Mouse (Mus musculus) layer of hippocampus, postnatal 25 days (tissue): ENCODE results near the gene Ccnjl. TPM values are rescaled to one million over a fixed set of nuclear protein-coding genes. Genes with fewer than 3 reads are reported as not detected.
A peak's percentile ranks its signal among the peaks of the same experiment; 100 is the strongest.

Source experiments
- DNase-seq, 2 experiments: peaks; one replicate each; pipeline ENCODE4 v3.0.0; 2022; ENCODE audit warnings: mixed read lengths in 2 of 2, low spot score in 1 of 2; ENCODE audit errors: extremely low spot score in 1 of 2
- total RNA-seq, 2 experiments: library from RNA; stranded (reverse); gene quantifications; 2 replicates each; pipeline ENCODE4 v1.2.3; 2021

Ccnjl gene
- total RNA-seq, 2 experiments from 2014 or later = 9.3 to 13.1 TPM

GRCm38 (mm10) chr11:43565852-43566251 lies 37.3 kb downstream of the Ccnjl start:
- no peak for DNase-seq

DNA sequence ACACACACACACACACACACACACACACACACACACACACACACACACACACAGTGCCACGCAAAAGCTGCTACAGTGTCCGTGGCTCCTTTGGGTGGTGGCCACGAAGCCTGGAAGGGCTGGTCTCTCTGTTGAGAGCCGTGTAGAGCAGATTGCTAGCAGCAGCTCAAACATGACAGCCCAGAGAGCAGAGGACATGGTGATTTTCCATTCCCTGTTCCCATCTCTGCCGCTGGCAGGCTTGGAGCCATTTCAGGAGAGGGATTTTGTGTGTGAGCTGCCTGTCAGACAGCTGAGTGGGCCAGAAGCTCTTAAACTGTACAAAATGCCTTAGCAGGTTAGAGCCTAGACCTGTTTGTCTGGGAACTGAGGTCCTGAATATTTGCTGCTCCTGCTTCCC lies 38.1 kb downstream of the Ccnjl start:
- no peak for DNase-seq

DNA sequence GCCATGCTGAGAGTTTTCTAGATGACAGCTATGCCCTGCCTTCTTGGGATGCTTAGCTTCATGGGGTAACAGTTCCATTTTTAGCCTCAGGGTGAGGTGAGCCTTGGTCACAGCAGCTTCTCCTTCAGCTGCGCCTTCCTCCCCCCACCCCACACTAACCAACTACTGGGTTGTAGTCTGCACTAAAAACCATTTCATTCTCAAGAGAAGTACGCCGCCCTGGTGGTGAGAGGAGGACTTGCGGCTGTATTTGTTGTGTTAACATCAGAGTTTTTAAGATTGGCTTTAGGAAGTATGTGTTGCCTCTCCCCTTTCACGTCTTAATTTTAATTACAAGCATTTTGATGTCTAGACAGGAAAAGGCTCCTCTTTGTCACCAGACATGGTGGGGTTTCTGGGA lies 39.7 kb downstream of the Ccnjl start:
- peak in 1 of 2 experiments; percentile 58 for DNase-seq

GRCm38 (mm10) chr11:43569188-43569587 lies 40.6 kb downstream of the Ccnjl start:
- DNase-seq = no peak

DNA sequence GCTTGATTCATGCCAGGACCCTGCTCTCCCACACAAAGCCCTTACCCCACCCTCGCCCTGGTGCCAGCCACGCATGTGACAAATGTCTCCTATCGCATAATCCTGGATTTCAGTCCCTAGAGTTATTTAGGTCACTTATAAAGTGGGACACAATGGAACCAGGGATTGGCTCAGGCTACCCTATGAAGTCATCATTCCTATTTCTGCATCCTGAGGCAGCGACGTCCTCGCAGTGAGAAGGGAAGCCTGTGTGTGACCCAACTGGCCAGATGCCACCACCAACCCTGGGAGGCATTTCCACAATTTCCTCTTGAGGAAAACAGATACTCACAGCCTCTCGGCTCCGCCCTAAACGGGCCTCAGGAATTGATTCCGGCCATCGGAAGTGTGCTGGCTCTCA lies 41.0 kb downstream of the Ccnjl start:
- DNase-seq = no peak

GRCm38 (mm10) chr11:43575061-43575375 lies 46.4 kb downstream of the Ccnjl start:
- no peak for DNase-seq

DNA sequence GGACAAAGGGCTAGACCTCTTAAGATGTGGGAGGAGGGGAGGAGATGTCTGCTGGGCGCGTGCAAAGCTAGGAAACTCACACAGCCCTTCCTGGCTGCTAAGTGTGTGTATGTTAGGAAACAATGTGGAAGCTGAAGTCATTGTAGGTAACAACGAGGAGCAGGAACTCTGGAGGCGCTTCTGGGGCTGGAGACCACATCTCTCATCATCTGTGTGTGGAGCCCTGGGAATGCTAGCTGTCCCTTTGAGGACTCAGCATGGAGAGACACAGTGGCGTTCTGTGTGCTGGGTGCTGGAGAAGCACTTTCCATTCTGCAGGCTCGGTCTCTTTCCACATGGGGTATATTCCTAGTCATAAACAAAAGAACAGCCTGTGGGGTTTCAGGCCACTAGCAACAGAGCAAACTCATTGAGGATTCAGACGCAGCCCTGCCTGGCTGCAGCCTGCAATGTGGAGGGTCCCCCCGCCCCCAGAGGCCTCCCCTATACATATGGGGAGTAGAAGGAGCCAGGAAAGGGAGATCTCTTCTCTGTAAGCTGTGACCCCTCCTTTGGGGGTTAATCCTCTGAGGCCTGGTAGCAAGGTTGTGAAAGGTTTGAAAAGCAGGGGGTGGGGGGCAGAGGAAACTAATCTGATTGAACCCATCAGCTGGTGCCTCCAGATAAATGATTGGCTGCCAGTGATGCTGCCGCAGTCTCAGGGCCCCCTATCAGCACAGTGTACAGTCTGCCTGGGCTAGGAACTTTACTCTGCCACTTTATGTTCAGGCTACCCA lies 47.0 kb downstream of the Ccnjl start:
- no peak for DNase-seq

DNA sequence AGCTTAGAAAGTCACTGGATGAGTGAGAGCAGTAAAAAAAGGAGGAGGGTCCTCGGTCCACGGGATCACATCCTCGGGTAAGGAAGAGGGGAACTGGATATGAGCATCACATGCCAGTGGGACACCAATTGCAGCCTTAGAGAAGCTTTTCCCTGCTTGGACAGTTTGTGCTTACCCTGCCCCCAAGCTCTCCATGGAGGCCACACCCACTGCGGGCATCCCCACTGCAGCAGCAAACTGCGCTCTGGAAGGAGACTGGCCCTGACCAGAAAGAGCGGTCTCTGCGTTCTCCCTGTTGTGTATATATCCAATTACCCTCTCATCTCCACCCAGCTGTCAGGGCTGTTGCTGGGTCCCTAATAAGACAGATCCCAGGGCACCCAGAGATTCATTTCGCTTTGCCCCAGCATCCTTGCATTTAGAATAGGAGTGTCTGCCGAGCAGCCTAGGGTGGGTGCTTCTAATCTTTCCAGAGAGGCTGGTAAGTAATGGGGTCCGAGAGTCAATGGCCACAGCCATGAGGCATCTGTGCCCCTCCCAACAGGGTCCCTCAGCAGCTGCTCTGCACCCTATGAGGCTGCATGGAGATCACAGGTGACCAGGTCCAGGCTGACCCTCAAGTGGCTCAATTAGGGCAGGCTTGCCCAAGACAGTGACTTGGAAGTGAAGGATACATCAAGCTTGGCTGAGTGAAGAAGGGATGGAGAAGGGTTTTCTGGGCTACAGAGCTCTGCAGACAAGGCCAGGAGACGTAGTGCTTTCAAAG lies 49.3 kb downstream of the Ccnjl start:
- no peak for DNase-seq

DNA sequence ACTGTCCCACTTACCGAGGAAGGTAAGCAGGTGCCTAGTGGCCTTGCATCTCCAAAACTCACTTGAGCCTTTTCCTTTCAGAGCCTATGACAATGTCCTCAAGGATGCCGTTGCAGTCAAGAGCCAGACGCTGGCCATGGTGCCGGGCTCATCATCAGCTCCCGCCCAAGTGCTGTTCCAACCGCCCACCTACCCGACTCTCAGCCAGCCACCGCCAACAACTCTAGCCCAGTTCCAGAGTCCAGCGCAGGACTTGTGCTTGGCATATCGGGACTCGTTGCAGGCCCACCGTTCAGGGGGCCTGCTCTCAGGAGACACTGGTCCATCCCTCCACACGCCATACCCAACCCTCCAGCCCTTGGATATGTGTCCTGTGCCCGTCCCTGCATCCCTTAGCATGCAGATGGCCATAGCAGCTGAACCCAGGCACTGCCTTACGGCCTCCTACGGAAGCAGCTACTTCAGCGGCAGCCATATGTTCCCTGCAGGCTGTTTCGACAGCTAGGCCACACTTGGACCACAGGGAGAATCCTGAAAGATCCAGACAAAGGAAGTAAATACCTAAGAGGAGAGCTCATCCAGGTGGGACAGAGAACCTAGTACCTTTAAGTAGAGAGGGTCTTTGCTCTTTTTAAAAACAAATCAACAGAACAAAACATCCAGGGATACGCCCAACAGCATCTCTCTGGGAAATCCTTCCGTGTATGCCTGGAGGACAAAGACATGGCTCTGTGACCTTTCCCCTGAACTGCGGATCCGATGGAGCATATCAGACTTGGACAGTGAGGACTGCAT lies 56.8 kb downstream of the Ccnjl start:
- no peak for DNase-seq

DNA sequence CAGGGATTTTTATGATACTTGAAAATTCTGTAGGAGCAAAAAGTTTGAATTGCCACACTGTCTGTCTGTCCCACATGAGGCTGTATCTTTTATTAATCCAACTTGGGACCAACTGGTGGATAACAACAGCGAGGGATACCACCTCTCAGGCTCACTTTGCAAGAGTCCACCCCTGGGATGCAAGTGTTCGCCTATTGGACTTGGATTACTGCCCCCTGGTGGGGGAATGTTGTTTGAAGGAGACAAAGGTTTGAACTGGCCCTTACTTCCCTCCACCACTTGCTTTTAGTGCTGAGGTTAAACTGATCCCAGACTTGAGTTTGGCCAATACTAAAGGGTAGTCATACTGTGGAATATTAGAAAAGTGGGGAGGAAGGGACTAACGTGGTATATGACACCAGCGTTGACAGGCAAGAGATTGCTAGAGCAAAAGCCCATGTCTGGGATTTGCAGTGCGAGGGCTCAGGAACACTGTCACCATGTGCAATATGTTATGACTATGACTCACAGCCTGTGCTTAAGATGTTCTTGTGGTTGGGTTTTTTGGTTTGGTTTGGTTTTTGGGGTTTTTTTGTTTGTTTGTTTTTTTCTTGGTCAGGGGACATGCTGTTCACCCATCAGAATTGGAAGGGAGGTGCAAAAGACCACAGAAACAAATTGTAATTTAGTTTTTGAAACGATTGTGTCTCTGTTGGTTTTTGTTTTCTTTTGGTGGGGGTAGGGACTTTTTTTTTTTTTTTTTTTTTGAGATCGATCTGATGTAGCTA lies 57.9 kb downstream of the Ccnjl start, which contains the start of gene 4933415A04Rik:
TSS of gene 4933415A04Rik (plus strand) at position 717 of the 767 bp plus-strand sequence.
- peak in 1 of 2 experiments; percentile 84 for DNase-seq

DNA sequence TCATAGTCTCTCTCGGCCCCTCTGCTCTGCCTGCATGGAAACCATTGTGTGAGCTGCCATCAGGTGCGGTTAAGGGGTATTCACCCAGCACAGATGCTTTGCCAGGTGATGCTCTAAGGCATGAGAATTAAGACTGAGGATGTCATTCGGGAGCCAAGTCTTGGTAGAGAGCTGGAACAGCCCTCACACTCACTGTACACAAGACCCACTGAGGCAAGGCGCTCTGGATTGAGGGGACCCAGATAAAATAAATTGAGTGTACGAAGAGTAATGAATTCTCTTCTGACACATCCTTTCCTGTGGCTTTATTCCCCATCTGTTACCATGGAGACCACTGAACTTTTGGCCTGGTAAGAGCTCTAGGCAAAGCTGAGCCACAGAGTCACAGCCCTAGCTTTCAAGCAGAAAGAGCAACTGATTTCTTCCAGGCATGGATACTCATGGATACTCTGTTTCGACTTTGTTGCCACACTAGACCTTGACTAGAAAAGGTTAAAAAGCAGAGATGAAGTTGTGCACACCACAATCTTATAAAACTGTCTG lies 61.0 kb downstream of the Ccnjl start:
- no peak for DNase-seq

DNA sequence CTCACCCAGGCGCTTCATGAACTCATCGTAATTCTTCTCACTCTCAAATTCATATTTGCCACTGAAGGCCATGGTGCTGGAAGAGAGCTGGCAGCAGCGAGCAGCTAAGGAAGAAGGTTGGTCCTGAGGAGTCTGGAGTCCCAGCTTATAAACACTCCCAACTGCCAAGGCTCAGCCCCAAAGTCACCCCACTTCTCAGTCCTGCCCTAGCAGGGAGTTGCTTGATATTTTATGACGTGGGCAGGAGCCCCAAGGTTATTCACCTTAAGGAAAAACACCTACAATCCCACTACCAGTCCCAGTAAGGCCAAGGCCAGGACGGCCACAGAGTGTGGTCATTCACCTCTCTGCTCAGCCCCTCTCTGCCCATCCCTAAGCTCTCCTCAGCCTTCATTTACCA lies 72.9 kb downstream of the Ccnjl start, which contains the start of gene Fabp6:
TSS of gene Fabp6 (minus strand) at position 101 of the 400 bp plus-strand sequence.
- no peak for DNase-seq

- DNase-seq = no peak
These were observed 75.6 kb downstream of the Ccnjl start for GRCm38 (mm10) chr11:43604207-43604606.

- DNase-seq = no peak
These were observed 76.3 kb downstream of the Ccnjl start for GRCm38 (mm10) chr11:43604891-43605290.

- no peak for DNase-seq
These were observed 77.3 kb downstream of the Ccnjl start for GRCm38 (mm10) chr11:43605859-43606258.

DNA sequence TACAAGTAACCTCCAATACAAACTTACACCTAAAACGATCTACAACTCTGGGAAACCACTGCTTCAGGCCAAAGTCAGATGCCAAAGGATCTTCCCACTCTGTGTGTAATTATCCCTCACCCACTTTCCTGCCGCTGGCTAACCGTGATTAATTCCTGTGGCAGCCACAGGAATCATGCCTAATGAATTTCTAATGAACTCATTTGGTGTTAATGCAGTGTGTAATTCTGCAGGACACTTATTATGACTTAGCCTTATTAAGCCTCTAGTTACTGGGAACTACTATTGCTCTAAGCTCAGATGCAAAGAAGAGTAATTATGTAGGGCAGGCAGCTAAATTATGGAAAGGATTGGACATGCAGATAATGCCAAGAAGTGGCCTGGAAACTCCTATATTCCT lies 79.9 kb downstream of the Ccnjl start:
- no peak for DNase-seq

DNA sequence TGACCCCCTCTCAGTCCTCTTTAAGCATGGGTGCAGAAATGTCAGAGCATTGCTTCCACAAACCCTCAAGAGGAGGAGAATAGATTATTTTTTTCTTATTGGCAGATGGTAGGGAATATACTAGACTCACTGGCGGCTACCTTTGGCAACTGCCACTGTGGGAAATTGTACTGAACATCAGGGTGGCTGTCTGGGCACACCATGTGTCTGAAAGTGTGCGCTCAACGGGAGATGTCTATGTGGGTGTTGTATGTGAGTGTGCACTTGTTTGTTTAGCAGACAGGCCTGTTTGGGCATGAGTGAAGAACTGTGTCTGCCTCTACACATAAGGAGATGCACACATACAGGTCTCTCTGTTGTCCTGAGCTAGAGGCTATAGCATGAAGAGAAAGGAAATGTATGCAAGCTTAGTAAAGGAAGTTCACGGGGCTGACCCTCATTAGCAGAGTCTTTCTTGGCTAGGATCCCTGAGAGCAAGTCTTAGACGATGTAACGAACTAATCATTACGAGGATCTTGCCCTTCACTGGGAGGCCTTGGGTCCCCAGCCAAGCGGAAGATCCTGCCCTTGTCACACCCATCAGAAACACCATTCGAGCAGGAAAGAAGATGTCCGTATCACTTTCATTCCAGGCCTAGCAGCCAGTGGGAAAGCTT lies 81.5 kb downstream of the Ccnjl start:
- no peak for DNase-seq

- no peak for DNase-seq
These were observed 82.1 kb downstream of the Ccnjl start for GRCm38 (mm10) chr11:43610662-43611033.

- DNase-seq = peak; percentile 77 to 94
These were observed 84.4 kb downstream of the Ccnjl start for GRCm38 (mm10) chr11:43612834-43613488.
